Mouse (Mus musculus) myocyte (in vitro differentiated cells): ENCODE results near the gene 9930104L06Rik. TPM values are rescaled to one million over a fixed set of nuclear protein-coding genes. Genes with fewer than 3 reads are reported as not detected.

Experiments used
- H3K27me3 ChIP-seq: one replicate; pipeline ENCODE4 v1.6.1; 2011; ENCODE audit not compliant: control insufficient read depth, insufficient read depth, insufficient read length
- H3K36me3 ChIP-seq: one replicate; pipeline ENCODE4 v1.6.1; 2011; ENCODE audit not compliant: control insufficient read depth, insufficient read depth
- H3K4me2 ChIP-seq: one replicate; pipeline ENCODE4 v1.6.1; 2011; ENCODE audit warnings: low read depth, control low read depth
- H3K4me3 ChIP-seq: one replicate; pipeline ENCODE4 v1.5.1; 2011; ENCODE audit warnings: mild to moderate bottlenecking, control low read depth, moderate library complexity
- H3K79me2 ChIP-seq: one replicate; pipeline ENCODE4 v1.6.1; 2011; ENCODE audit not compliant: control insufficient read depth, insufficient read depth
- H3ac ChIP-seq: one replicate; pipeline ENCODE4 v1.6.1; 2011; ENCODE audit not compliant: control insufficient read depth, insufficient read length
- CEBPB ChIP-seq: IDR thresholded peaks from 2 replicates; pipeline ENCODE4 v1.6.1; 2011; ENCODE audit warnings: mild to moderate bottlenecking, moderate library complexity; ENCODE audit not compliant: poor library complexity, insufficient read depth, severe bottlenecking
- E2F4 ChIP-seq: IDR thresholded peaks from one replicate; pipeline ENCODE4 v1.6.1; 2011; ENCODE audit warnings: mild to moderate bottlenecking, control low read depth, moderate library complexity; ENCODE audit not compliant: insufficient read depth
- MAX ChIP-seq: IDR thresholded peaks from one replicate; pipeline ENCODE4 v1.6.1; 2011; ENCODE audit warnings: low read depth, mild to moderate bottlenecking, control low read depth
- MYOD1 ChIP-seq, 3 experiments: IDR thresholded peaks; one replicate each; pipeline ENCODE4 v1.6.1; 2011; ENCODE audit warnings: control low read depth in 2 of 3, low read depth in 2 of 3, mild to moderate bottlenecking in 2 of 3, moderate library complexity in 1 of 3; ENCODE audit not compliant: insufficient read length in 2 of 3, control insufficient read depth in 1 of 3
- MYOG ChIP-seq, 3 experiments: IDR thresholded peaks; one replicate each; pipeline ENCODE4 v1.6.1; 2011; ENCODE audit warnings: control low read depth in 2 of 3, low read depth in 2 of 3, mild to moderate bottlenecking in 2 of 3; ENCODE audit not compliant: insufficient read length in 2 of 3, control insufficient read depth in 1 of 3, insufficient read depth in 1 of 3
- POLR2A ChIP-seq: IDR thresholded peaks from one replicate; pipeline ENCODE4 v1.6.1; 2011; ENCODE audit warnings: low read depth, mild to moderate bottlenecking, control low read depth, moderate library complexity; ENCODE audit not compliant: insufficient read length
- POLR2AphosphoS2 ChIP-seq: IDR thresholded peaks from one replicate; pipeline ENCODE4 v1.6.1; 2011; ENCODE audit warnings: low read depth, control low read depth; ENCODE audit not compliant: insufficient read length
- REST ChIP-seq: IDR thresholded peaks from one replicate; pipeline ENCODE4 v1.6.1; 2011; ENCODE audit warnings: mild to moderate bottlenecking, control low read depth, moderate library complexity; ENCODE audit not compliant: insufficient read depth, insufficient read length
- SRF ChIP-seq: IDR thresholded peaks from one replicate; pipeline ENCODE4 v1.6.1; 2011; ENCODE audit warnings: low read depth; ENCODE audit not compliant: control insufficient read depth, insufficient read length
- TCF12 ChIP-seq: IDR thresholded peaks from one replicate; pipeline ENCODE4 v1.6.1; 2011; ENCODE audit warnings: mild to moderate bottlenecking, control low read depth; ENCODE audit not compliant: poor library complexity, insufficient read depth, severe bottlenecking
- TCF3 ChIP-seq: IDR thresholded peaks from one replicate; pipeline ENCODE4 v1.6.1; 2011; ENCODE audit warnings: low read depth, control low read depth; ENCODE audit not compliant: insufficient read length
- USF1 ChIP-seq: IDR thresholded peaks from one replicate; pipeline ENCODE4 v1.6.1; 2011; ENCODE audit warnings: low read depth, mild to moderate bottlenecking, control low read depth, moderate library complexity
- polyA plus RNA-seq: library from polyadenylated mRNA; unstranded; fragments of >200 nt; fragmentation: generic; extraction: Trizol; gene quantifications from one replicate; pipeline ENCODE4 v1.2.1, GENCODE M21; 2012; ENCODE audit warnings: missing spikeins

Gene 9930104L06Rik
- polyA plus RNA-seq, 1 experiment: 4.5 TPM

DNA sequence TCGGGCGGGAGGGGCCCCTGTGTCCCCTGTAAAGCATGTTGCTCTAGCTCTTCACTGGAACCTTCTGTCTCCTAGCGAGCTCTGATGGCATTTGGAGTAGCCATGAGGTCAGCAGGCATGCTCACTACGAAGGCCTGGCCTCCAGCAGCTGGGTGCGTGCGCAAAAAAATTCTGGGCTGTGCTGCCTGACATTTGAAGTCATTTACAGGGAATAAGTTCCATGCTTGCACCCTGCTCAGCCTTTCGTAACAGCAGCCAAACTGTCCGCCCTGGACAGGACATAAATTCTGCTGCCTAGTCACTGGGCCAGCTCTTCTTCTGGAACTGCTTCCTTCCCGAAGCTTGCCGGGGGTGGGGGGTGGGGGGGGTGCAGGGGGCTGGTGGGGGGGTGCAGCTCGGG lies 22.2 kb downstream of the 9930104L06Rik start:
- Histone ChIP-seq H3K27me3 (peaks cover 74% of the 10 kb centered on the region), H3K4me3 (no peak overlapping the region), H3ac (no peak overlapping the region), H3K4me2 (no peak overlapping the region), H3K36me3 (no peaks in the 10 kb centered on the region), H3K79me2 (no peaks in the 10 kb centered on the region)
- no peak for TF ChIP-seq REST
- no peak for TF ChIP-seq E2F4
- TF ChIP-seq POLR2AphosphoS2: no peak

GRCm38 (mm10) chr4:124960940-124961339 lies 24.1 kb downstream of the 9930104L06Rik start:
- Histone ChIP-seq H3K36me3 (no peaks in the 10 kb centered on the region), H3K79me2 (no peaks in the 10 kb centered on the region), H3ac (no peak overlapping the region), H3K27me3 (peaks cover 83% of the 10 kb centered on the region), H3K4me3 (no peak overlapping the region), H3K4me2 (no peak overlapping the region)
- TF ChIP-seq CEBPB (no peak), REST (no peak), TCF12 (no peak), SRF (no peak), MYOD1 (IDR thresholded peaks at IDR 0.05; ENCODE audit: control insufficient read depth in 1 of 3, insufficient read length in 2 of 3, low read depth in 2 of 3) (no peak)

GRCm38 (mm10) chr4:124962576-124962975 lies 25.7 kb downstream of the 9930104L06Rik start:
- no peak for TF ChIP-seq CEBPB
- Histone ChIP-seq H3K4me3 (no peak overlapping the region), H3K4me2 (no peak overlapping the region), H3K36me3 (no peaks in the 10 kb centered on the region), H3K79me2 (no peaks in the 10 kb centered on the region), H3K27me3 (peaks cover 78% of the 10 kb centered on the region), H3ac (no peak overlapping the region)

DNA sequence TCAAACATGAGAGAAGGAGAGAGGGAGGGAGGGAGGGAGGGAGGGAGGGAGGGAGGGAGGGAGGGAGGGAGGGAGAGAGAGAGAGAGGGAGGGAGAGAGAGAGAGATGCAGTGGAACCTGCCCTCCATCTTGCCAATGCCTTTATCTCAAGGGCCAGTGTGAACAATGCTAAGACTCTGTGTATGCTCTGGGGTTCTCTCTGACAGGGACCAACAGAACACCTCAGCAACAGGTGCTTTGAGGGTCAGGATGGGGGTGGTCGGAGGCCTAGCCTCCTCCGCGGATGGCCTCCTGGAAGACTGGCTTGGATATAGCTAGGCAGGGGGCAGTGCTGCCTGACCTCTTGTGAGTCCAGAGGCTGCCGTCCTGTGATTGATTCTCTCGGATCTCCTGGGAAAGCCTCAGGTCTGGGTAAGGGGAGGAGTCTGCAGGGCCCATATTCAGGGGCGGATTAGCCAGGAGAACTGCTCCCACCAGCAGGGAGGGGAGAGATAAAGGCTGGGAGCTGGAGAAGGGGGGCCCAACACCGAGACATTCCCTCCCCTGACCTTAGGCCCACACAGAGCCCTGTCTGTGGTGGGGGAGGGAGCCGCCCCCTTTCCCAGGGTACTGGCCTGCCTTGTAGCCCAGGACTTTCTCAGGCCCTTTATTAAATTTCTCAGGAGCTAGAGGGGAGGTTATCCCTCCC lies 28.2 kb downstream of the 9930104L06Rik start:
- peaks cover 83% of the 10 kb centered on the region for H3K27me3 ChIP-seq
- no peak overlapping the region for H3ac ChIP-seq
- H3K79me2 ChIP-seq: no peaks in the 10 kb centered on the region
- TF ChIP-seq CEBPB: no peak
- TF ChIP-seq REST: no peak
- no peak for TF ChIP-seq POLR2A
- TF ChIP-seq SRF: no peak
- H3K4me2 ChIP-seq: no peak overlapping the region
- no peak overlapping the region for H3K4me3 ChIP-seq
- H3K36me3 ChIP-seq: no peaks in the 10 kb centered on the region

DNA sequence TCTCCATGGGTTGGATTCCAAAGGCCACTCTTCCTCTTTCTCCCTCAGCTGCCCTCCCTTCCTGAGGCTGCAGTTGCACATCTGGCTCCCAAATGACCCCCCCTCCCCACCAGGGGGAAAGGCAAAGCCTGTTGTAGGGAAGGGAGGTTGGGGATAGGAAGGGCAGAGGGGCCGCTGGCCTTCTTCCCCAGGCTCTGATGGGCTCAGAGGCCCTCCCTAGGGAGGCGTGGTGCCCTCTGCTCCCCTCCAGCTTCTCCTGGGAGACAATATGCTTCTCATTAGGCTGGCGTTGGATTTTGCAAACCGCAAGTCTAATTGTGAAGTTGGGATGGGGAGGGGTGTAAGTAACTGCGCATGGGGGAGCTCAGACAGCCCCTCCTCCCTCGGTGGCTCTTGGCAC lies 31.9 kb downstream of the 9930104L06Rik start:
- TF ChIP-seq TCF12: no peak
- Histone ChIP-seq H3K4me2 (no peak overlapping the region), H3ac (no peak overlapping the region), H3K36me3 (no peaks in the 10 kb centered on the region), H3K4me3 (no peak overlapping the region), H3K27me3 (peaks cover 86% of the 10 kb centered on the region), H3K79me2 (no peaks in the 10 kb centered on the region)

- H3K36me3 ChIP-seq: no peaks in the 10 kb centered on the region
- no peaks in the 10 kb centered on the region for H3K79me2 ChIP-seq
- no peak overlapping the region for H3K4me3 ChIP-seq
- TF ChIP-seq POLR2AphosphoS2: no peak
- no peak for TF ChIP-seq TCF12
- TF ChIP-seq MAX: no peak
- TF ChIP-seq POLR2A: no peak
- TF ChIP-seq USF1: no peak
- no peak for TF ChIP-seq SRF
- no peak for TF ChIP-seq MYOD1 (IDR thresholded peaks at IDR 0.05; ENCODE audit: control insufficient read depth in 1 of 3, insufficient read length in 2 of 3, low read depth in 2 of 3)
- TF ChIP-seq REST: no peak
- no peak for TF ChIP-seq E2F4
- no peak for TF ChIP-seq MYOG (IDR thresholded peaks at IDR 0.05; ENCODE audit: control insufficient read depth in 1 of 3, insufficient read depth in 1 of 3, insufficient read length in 2 of 3, low read depth in 2 of 3)
- TF ChIP-seq CEBPB: no peak
- no peak for TF ChIP-seq TCF3
- peaks cover 86% of the 10 kb centered on the region for H3K27me3 ChIP-seq
- H3K4me2 ChIP-seq: no peak overlapping the region
- H3ac ChIP-seq: no peak overlapping the region
Measured at GRCm38 (mm10) chr4:124969219-124969848, 32.5 kb downstream of the 9930104L06Rik start.
